Mouse (Mus musculus) embryo, embryonic 10.5 days (tissue): ENCODE data around the gene Slc24a3.

Source experiments
- DNase-seq: peaks from one replicate; pipeline ENCODE4 v3.0.0-alpha.2; 2015; ENCODE audit warnings: low spot score

The Slc24a3 gene

DNA sequence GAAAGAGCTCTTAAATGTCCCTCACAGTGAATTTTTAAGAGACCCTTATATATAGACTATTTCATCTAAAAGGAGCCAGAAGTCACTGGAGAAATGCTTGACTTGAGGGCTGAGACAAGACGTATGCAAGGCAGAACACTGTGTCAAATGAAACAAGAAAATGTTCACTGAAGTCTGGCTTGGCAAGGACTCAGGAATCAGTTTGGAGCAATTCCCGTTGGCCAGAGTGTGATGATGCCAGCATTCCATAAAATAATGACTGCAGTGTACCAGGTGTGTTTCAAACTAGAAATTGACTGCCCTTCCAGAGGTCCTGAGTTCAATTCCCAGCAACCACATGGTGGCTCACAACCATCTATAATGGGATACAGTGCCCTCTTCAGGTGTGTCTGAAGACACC is 196.1 kb downstream of the Slc24a3 start:
- DNase-seq = no peak

DNA sequence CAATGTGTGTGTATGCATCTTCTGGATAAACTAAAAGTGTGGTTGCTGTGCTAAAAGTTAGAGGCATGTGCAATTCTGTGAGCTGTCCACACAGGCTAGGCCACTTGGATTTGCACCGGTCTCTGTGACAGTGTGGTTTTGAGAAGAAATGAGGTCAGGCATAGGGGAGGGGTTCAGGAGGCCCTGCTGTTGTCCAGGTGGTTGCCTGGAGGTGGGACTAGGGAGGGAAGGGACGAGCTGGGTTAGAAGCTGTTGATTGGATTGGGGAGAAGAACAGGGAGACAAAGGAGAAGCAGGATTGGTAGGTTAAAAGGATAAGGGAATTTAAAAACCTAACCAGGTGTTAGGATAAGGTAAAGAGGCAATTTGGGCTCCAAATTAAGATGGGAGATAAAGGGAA is 201.1 kb downstream of the Slc24a3 start:
- no peak for DNase-seq

GRCm38 (mm10) chr2:145370795-145371194 is 203.2 kb downstream of the Slc24a3 start:
- DNase-seq = no peak

GRCm38 (mm10) chr2:145373803-145374202 is 206.2 kb downstream of the Slc24a3 start:
- DNase-seq = no peak

DNA sequence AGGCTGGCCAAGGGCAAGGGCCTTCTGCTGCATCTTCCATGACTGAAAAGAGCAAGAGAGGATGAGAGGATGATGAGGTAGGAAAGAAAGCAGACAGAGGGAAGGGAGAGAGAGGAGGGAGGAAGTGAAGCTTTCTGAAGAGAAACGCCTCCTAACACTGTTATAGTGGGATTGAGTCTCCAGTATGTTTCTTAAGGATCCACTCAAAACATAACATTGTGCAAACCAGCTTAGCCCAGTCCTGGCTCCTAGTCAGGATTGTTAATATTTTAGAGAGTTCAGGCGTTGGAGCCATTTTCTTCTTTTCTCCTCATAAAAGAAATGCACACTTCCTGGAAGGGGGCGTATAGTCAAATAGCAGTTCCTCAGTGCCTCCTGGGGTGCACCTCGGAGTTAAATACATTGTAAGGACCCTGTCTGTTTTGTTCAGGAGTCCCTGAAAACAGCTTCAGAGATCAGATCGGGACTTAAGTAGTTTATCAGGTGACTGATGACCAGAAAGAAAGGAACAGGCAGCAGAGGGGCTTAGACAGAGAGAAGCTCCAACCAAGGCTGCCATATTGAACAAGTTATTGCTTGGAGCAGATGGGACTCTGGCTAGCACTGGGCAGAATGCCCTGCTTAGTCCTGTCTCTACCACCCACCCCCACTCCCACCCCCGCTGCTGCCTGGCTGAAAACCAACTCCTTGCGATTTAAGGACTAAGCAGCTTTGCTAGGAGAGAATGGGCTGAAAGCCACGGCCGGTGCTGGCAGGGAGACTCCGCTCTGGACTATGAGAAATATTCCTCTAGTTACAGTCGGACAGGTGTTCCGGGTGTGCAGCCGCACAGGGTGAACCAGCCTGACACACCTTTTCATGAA is 215.6 kb downstream of the Slc24a3 start:
- no peak for DNase-seq

- DNase-seq = no peak
Observed at GRCm38 (mm10) chr2:145384221-145384620, 216.7 kb downstream of the Slc24a3 start.

GRCm38 (mm10) chr2:145385220-145385619 is 217.7 kb downstream of the Slc24a3 start:
- no peak for DNase-seq

- no peak for DNase-seq
Observed at GRCm38 (mm10) chr2:145385773-145386172, 218.2 kb downstream of the Slc24a3 start.

GRCm38 (mm10) chr2:145395804-145396203 is 228.2 kb downstream of the Slc24a3 start:
- peak; percentile 24 for DNase-seq

- DNase-seq = peak; percentile 50
Observed at GRCm38 (mm10) chr2:145396579-145396978, 229.0 kb downstream of the Slc24a3 start.

DNA sequence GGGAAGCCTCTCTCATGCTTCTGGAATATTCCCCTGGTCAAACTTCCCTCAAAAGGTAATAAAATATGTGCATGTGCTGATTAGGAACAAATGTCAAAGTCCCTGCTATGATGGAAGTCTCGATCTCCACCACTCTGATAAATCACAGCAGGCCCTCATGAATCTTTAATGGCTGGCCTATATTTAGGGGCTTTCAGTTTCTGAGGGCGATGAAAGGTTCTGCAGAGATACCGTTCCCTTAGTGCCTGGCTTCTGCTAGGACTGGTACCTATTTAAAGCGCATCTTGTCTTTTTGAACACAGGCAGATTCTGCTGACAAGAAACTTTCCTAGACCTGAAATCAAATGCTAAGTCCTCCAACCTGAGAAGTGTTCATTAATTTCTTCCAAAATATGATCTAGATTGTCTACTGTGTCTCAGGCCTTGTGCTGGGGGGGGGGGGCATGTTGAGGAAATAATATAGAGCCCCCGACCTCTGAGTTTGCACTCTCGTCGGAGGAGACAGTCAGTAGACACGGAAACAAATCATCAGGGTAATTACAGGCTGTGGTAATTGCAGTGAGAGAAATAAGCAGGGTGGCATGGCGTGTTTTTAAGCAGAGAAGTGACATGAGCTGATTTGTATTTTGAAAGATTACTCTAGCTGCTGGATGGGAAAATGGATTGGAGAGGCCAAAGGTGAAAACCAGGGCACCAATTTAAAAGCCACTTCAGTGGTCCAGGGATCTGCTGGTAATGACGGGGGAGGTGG is 230.1 kb downstream of the Slc24a3 start:
- DNase-seq = peak; percentile 25

- DNase-seq = no peak
Observed at GRCm38 (mm10) chr2:145401240-145401805, 233.8 kb downstream of the Slc24a3 start.

DNA sequence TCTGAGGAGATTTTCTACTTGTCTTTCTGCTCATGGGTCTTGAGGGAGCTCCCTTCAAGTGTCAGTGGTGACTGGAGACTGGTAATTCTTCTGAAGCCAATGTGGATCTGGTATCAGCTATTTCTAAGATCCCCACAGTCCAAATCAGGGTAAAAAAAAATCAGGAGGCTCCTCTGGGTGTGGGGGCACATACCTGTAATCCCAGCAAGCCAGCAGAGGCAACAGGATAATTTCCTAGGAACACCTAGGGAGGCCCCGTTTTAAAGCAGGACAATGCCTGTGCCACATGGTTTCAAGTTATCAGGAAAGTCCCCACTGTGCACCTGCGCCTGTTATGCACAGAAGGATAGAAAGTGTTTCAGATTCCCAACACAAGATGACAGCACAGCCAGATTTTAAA is 234.4 kb downstream of the Slc24a3 start:
- DNase-seq = no peak

- DNase-seq = peak; percentile 70
Observed at GRCm38 (mm10) chr2:145404818-145405531, 237.4 kb downstream of the Slc24a3 start.

DNA sequence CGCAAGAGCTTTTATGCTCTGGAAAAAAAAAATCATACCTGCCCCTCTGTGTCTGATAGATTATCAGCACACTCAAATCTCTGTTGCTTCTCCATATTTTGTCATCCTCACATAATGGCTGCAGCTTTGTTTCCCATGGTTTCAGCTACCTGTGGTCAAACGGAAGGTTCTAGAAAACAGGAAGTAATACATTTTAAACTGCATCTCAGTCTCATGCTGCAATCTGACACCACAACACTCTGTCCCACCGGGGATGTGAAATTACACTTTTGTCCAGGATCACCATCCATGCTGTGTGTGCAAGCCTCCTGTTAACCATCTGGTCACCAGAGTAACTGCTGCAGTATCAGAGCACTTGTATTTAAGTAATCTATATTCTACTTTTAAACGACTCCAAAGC is 238.2 kb downstream of the Slc24a3 start:
- peak; percentile 47 for DNase-seq

- no peak for DNase-seq
Observed at GRCm38 (mm10) chr2:145417738-145418137, 250.2 kb downstream of the Slc24a3 start.

DNA sequence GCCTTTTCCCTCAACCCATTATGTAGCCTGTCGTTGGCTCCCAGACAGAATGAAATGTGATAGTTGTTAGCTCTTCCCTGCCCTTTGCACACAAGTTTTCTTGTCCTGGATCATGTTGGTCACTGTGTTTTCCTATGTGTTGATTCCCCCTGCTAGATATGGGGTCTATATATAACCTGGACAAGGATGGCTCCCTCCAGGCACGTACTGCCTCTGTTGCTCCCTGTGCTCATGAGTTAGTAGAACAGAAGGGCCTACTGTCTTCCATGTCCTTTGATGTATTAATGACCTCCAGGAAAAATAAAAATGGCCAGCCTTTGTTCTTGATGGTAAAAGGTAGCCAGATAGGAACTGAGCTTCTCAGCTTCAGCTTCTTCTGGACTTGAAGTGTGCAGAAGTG is 251.5 kb downstream of the Slc24a3 start:
- DNase-seq = no peak

DNA sequence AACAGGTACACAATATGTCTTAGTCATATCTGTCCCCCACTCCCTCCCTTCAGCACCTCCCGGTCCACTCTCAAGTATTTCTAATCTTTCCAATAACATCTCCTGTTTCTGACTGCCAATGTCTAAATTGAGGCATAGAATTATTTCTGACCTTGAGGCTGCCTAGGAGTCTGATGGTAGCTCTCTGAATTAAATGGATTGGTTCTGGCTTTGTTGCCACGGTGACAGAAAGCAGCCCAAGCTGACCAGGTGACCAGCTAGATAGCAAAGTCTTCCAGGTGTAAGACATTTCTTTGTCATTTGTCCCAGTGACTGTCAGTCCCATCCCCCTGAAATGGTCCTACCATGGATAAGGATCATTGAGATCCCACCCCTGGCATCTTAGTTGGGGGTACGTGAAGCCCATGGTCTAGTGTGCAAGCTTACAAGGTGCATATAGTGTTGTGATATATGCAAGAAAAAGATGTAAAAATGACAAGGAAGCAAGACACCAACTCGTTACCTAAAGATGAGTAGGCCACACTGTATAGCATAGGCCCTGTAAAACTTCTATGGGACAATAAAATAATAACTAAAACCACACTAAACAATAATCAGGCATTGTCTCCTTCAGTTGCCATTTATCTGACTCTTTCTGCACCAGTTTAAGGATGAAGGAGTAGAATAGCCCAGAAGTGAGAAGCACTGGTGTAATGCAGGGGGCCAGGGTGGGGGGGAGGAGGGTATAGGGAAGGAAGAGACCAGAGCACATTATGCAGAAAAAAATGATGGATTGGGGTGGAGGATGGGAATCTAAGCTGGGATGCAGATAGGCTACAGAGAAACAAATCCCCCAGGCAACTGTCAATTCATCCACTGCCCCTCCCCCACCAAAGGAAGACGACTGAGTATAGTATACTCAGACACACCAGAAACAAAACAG is 253.7 kb downstream of the Slc24a3 start:
- DNase-seq = peak; percentile 21

GRCm38 (mm10) chr2:145421889-145422212 is 254.3 kb downstream of the Slc24a3 start:
- DNase-seq = no peak

DNA sequence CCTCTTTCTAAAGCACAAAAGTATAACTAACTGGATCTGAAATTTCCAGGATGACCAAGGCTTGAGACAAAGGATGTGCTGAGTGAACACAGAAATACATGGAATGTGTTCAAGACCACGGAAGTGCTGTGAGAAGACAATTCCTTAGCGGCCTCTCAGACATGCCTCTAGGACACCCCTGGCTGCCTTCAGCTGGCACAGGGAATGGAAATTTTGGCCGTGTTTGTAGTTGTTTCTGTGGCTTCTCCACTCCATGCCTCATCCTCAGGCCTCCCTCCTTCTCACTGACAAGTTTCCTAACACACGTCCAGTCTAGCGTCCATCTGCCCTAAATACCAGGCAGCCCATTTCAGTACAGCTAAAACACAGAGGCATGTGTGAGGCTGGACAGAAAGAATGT is 262.4 kb downstream of the Slc24a3 start:
- DNase-seq = no peak

DNA sequence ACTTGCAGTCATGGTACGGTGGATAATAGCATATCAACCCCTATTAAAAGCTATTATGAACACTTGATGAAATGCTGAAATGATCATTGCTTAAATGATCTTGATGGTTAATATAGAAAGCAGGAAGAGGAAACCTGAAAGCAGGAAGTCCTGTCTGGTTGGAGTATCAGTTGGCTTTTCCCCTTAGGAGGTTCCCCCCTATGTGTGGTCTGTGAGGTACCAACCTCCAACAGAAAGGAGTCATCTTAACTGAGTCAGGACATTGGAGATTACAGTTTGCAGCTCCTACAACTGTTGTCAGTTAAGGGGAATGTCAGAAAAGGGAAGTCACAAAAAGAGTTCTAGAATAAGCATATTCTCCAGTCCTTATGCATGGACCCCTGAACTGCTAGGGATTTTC is 266.5 kb downstream of the Slc24a3 start:
- no peak for DNase-seq
